Mouse (Mus musculus) C2C12 (cell line): ENCODE results near the gene Srarp. TPM values are rescaled to one million over a fixed set of nuclear protein-coding genes. Genes with fewer than 3 reads are reported as not detected.

Experiments
- H3K27me3 ChIP-seq: one replicate; pipeline ENCODE4 v1.6.1; 2011; ENCODE audit not compliant: control insufficient read depth, insufficient read depth, insufficient read length
- H3K36me3 ChIP-seq: one replicate; pipeline ENCODE4 v1.6.1; 2011; ENCODE audit not compliant: control insufficient read depth, insufficient read depth
- H3K4me3 ChIP-seq: one replicate; pipeline ENCODE4 v1.5.1; 2011; ENCODE audit warnings: mild to moderate bottlenecking, control low read depth; ENCODE audit not compliant: poor library complexity, insufficient read depth, severe bottlenecking
- H3K79me2 ChIP-seq: one replicate; pipeline ENCODE4 v1.6.1; 2011; ENCODE audit not compliant: control insufficient read depth, insufficient read depth
- H3K79me3 ChIP-seq: one replicate; pipeline ENCODE4 v1.6.1; 2011; ENCODE audit warnings: low read depth, control low read depth
- H3ac ChIP-seq: one replicate; pipeline ENCODE3; 2011; ENCODE audit warnings: low read depth; ENCODE audit not compliant: control insufficient read depth, insufficient read length
- CEBPB ChIP-seq: IDR thresholded peaks from one replicate; pipeline ENCODE4 v1.6.1; 2011; ENCODE audit warnings: low read depth, mild to moderate bottlenecking, control low read depth, moderate library complexity
- CTCF ChIP-seq: IDR thresholded peaks from one replicate; pipeline ENCODE4 v1.5.1; 2011; ENCODE audit not compliant: control insufficient read depth, insufficient read depth, insufficient read length
- FOSL1 ChIP-seq: IDR thresholded peaks from one replicate; pipeline ENCODE4 v1.8.0; 2011; ENCODE audit warnings: mild to moderate bottlenecking, low read length; ENCODE audit not compliant: poor library complexity, insufficient read depth, severe bottlenecking
- MAX ChIP-seq: IDR thresholded peaks from one replicate; pipeline ENCODE4 v1.6.1; 2011; ENCODE audit warnings: mild to moderate bottlenecking, control low read depth
- MYOD1 ChIP-seq: IDR thresholded peaks from one replicate; pipeline ENCODE4 v1.6.1; 2011; ENCODE audit warnings: low read depth; ENCODE audit not compliant: control insufficient read depth, insufficient read length
- MYOG ChIP-seq: IDR thresholded peaks from one replicate; pipeline ENCODE4 v1.6.1; 2011; ENCODE audit not compliant: control insufficient read depth, insufficient read length; ENCODE audit errors: extremely low read depth
- USF1 ChIP-seq: IDR thresholded peaks from one replicate; pipeline ENCODE4 v1.6.1; 2011; ENCODE audit warnings: low read depth, mild to moderate bottlenecking, control low read depth, moderate library complexity
- polyA plus RNA-seq: library from polyadenylated mRNA; unstranded; fragments of >200 nt; fragmentation: generic; extraction: Trizol; gene quantifications from one replicate; pipeline ENCODE4 v1.2.1, GENCODE M21; 2012; ENCODE audit warnings: missing spikeins

Srarp gene
- polyA plus RNA-seq, 1 experiment, result not detected

- H3ac ChIP-seq, result no peak overlapping the region
- no peaks in the 10 kb centered on the region for H3K79me3 ChIP-seq
- H3K4me3 ChIP-seq, result no peak overlapping the region
- no peaks in the 10 kb centered on the region for H3K27me3 ChIP-seq
- no peak for TF ChIP-seq MYOD1
- TF ChIP-seq CEBPB, result no peak
- no peak for TF ChIP-seq MAX
- TF ChIP-seq MYOG, result no peak
- TF ChIP-seq USF1, result no peak
- no peak for TF ChIP-seq FOSL1
- TF ChIP-seq CTCF, result no peak
- no peaks in the 10 kb centered on the region for H3K36me3 ChIP-seq
- H3K79me2 ChIP-seq, result no peaks in the 10 kb centered on the region
These were observed 3.2 kb downstream of the Srarp start for GRCm38 (mm10) chr4:141432666-141433065.

GRCm38 (mm10) chr4:141430997-141431396, 4.9 kb downstream of the Srarp start:
- H3K4me3 ChIP-seq, result no peak overlapping the region
- TF ChIP-seq CTCF, result no peak
- TF ChIP-seq MAX, result no peak
- no peak for TF ChIP-seq CEBPB
- no peak for TF ChIP-seq MYOG
- no peak for TF ChIP-seq FOSL1
- no peak for TF ChIP-seq MYOD1
- no peak for TF ChIP-seq USF1
- H3K27me3 ChIP-seq, result no peaks in the 10 kb centered on the region
- H3ac ChIP-seq, result no peak overlapping the region
- no peaks in the 10 kb centered on the region for H3K79me3 ChIP-seq
- no peaks in the 10 kb centered on the region for H3K79me2 ChIP-seq
- no peaks in the 10 kb centered on the region for H3K36me3 ChIP-seq

GRCm38 (mm10) chr4:141429847-141430246, 6.1 kb downstream of the Srarp start:
- Histone ChIP-seq H3K79me3 (no peaks in the 10 kb centered on the region), H3K27me3 (no peaks in the 10 kb centered on the region), H3ac (no peak overlapping the region), H3K36me3 (no peaks in the 10 kb centered on the region), H3K4me3 (no peak overlapping the region), H3K79me2 (no peaks in the 10 kb centered on the region)
- TF ChIP-seq MAX (no peak), CTCF (peak; percentile 69)

GRCm38 (mm10) chr4:141429381-141429780, 6.5 kb downstream of the Srarp start:
- no peaks in the 10 kb centered on the region for H3K36me3 ChIP-seq
- H3K79me2 ChIP-seq, result no peaks in the 10 kb centered on the region
- no peak for TF ChIP-seq MYOG
- TF ChIP-seq FOSL1, result no peak
- TF ChIP-seq MAX, result no peak
- no peak for TF ChIP-seq CEBPB
- no peak for TF ChIP-seq USF1
- TF ChIP-seq MYOD1, result no peak
- no peak for TF ChIP-seq CTCF
- H3K27me3 ChIP-seq, result no peaks in the 10 kb centered on the region
- no peak overlapping the region for H3ac ChIP-seq
- H3K79me3 ChIP-seq, result no peaks in the 10 kb centered on the region
- H3K4me3 ChIP-seq, result no peak overlapping the region

GRCm38 (mm10) chr4:141427921-141428320, 8.0 kb downstream of the Srarp start:
- Histone ChIP-seq H3K36me3 (no peaks in the 10 kb centered on the region), H3K79me2 (no peaks in the 10 kb centered on the region), H3K4me3 (no peak overlapping the region), H3K79me3 (no peaks in the 10 kb centered on the region), H3ac (no peak overlapping the region), H3K27me3 (no peaks in the 10 kb centered on the region)
- no peak for TF ChIP-seq CTCF
- TF ChIP-seq USF1, result no peak
- no peak for TF ChIP-seq MYOG
- TF ChIP-seq FOSL1, result no peak
- no peak for TF ChIP-seq CEBPB
- no peak for TF ChIP-seq MYOD1
- no peak for TF ChIP-seq MAX

GRCm38 (mm10) chr4:141426796-141427745, 8.8 kb downstream of the Srarp start:
- H3K79me2 ChIP-seq, result no peaks in the 10 kb centered on the region
- H3K4me3 ChIP-seq, result no peak overlapping the region
- H3ac ChIP-seq, result no peak overlapping the region
- H3K27me3 ChIP-seq, result no peaks in the 10 kb centered on the region
- no peaks in the 10 kb centered on the region for H3K79me3 ChIP-seq
- TF ChIP-seq MYOD1 (no peak), MYOG (no peak)
- H3K36me3 ChIP-seq, result no peaks in the 10 kb centered on the region
